Mouse (Mus musculus): ENCODE measurements around the gene Tent4b.

Tent4b gene

DNA sequence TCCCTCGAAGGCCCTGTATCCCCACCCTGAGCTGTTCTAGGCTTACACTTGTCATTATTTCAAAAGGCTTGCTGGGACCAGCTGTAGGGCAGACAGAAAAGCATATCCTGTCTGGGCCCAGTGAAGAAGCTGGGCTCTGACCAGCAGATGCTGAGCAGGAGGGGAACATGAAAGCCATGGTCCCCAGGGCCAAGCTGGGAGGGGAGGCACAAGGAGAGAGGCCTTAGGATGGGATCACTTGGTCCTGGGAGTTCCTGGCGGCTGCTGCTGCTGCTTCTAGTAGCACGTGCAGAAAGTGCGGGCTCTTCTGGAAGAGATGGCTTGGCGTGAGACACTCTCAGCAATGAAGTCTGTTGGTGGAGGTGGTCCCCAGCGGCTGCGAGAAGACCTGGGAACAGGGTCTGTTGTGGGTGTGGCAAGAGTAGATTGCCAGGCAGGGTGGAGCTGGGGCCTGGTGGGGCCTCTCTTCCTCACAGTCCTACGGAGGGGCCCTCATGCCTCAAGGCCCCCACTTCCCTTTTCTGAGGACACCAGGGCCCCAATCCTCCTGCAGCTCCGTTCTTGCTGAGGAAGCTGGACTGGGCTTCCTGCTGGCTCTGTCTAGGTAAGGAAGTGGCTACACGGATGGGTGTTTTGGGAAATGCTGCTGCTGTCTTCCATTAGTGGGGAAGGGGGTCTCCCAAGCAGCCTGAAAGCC is 101.0 kb downstream of the Tent4b start:
- no peak for DNase-seq (ENCODE audit: extremely low read depth, low read depth, low spot score)

GRCm38 (mm10) chr8:88301589-88302437 is 102.8 kb downstream of the Tent4b start:
- no peak for DNase-seq (ENCODE audit: extremely low read depth, low read depth, low spot score)

DNA sequence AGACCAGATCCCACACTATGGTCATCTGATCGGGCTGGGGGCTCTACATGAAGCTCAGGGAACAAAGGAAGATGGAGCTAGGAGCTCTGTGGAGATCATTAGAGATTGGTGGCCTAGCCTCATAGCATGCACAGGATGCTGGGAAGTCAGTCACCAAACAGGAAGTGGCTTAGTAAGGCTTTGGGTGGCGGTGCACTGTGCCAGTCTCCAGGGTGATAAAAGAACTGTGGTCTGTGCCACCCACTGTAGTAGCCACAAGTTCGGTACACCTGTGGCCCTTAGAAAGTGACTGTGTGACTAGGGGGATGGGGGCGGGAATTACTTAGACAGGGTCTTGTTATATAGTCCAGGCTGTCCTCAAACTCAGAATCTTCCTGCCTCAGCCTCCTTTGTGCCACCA is 106.8 kb downstream of the Tent4b start:
- no peak for DNase-seq (ENCODE audit: extremely low read depth, low read depth, low spot score)

DNA sequence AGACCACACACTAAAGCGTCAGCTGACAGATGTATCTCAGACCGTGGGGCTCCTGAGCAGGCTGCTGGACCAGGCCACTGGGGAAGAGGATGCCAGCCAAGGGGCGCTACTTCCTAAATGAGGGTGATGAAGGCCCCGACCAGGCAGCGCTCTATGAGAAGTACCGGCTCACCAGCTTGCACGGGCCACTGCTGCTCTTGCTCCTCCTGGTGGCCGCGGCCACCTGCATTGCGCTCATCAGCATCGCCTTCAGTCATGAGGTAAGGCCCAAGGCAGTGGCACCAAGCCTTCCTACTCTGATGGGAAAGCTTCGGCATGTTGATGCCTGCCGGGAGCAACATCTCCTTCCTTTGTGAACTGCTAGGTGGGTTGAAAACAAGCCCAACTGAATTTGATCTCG is 107.5 kb downstream of the Tent4b start:
- DNase-seq (ENCODE audit: extremely low read depth, low read depth, low spot score), result no peak

DNA sequence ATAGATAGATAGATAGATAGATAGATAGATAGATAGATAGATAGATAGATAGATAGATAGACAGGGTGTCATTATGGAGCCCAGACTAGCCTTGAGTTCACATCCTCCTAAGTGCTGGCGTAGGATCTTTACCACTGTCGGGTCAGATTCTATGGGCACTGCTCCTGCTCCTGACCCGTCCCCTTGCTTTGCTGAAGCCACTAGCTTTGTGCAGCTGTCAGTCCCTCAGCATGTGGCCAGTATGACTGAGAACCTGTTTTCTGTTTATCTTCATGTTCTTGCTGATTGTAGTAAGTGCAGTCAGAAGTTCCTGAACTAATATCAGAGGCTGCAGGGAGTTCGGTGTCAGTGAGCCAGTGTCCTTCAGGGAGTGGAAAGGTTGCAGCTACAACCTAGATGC is 108.7 kb downstream of the Tent4b start:
- no peak for DNase-seq (ENCODE audit: extremely low read depth, low read depth, low spot score)

All from fat pad, adult 2 months (tissue).